Mouse (Mus musculus): ENCODE measurements around the gene Aurkb.

DNA sequence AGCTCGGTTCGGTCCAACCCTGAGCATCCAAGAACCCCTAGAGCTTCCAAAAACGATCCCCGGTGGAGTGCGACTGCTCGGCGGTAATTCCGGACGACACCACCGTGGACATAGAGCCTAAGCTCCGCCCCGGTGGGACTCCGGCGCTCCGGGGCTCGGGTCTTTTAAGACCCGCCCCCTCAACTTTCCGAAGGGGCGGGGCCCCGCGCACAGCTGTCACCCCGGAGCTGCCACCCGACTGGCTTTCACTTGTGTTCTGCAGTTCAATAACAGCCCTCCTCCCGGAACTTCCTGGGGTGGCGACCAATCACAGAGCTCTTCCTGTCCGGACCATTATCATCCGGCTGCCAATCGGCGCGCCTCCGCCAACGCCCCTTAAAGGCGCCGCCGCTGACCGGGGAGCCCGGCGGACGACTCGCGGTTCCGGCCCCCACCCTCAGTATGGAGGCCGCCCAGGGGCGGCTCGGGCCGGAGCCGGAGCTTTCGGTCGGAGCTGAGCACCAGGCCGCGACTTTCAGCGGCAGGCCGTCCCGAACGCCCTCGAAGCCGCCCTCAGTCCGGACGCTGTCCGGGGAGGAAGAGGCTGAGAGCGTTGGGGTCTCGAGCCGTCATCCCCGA, 14.0 kb downstream of the Aurkb start, which contains the start of gene Borcs6:
- no peak for TF ChIP-seq CTCF (IDR thresholded peaks at IDR 0.05; ENCODE audit: extremely low read depth, insufficient read depth, insufficient read length, insufficient replicate concordance)
- TF ChIP-seq POLR2A (IDR thresholded peaks at IDR 0.05; ENCODE audit: low read depth, low read length): peak; percentile 62
